Mouse (Mus musculus) heart, adult 2 months (tissue): Measurements from ENCODE around the gene Elmo1. TPM values are rescaled to one million over a fixed set of nuclear protein-coding genes. Genes with fewer than 3 reads are reported as not detected.

Experiments used
- DNase-seq, 2 experiments: peaks; one replicate each; pipeline ENCODE4 v3.0.0; 2021
- H3K27ac ChIP-seq: fragments of 200-600 bp; 2 replicates; pipeline ENCODE4 v1.8.1; 2022
- H3K27me3 ChIP-seq: fragments of 200-500 bp; 2 replicates; pipeline ENCODE4 v1.6.1; 2012; ENCODE audit warnings: mild to moderate bottlenecking, low read length, inconsistent platforms, mixed read lengths; ENCODE audit not compliant: control insufficient read depth, insufficient read depth
- H3K36me3 ChIP-seq: fragments of 200-500 bp; 2 replicates; pipeline ENCODE4 v1.6.1; 2012; ENCODE audit warnings: low read length, inconsistent platforms; ENCODE audit not compliant: control insufficient read depth, insufficient read depth
- H3K4me1 ChIP-seq: fragments of 200-500 bp; 2 replicates; pipeline ENCODE4 v1.6.1; 2011; ENCODE audit warnings: low read length; ENCODE audit not compliant: control insufficient read depth, insufficient read depth
- H3K4me3 ChIP-seq: fragments of 200-600 bp; 2 replicates; pipeline ENCODE4 v1.8.1; 2022
- H3K79me2 ChIP-seq: fragments of 200-500 bp; replicated peaks from 2 replicates; pipeline ENCODE4 v1.6.1; 2012; ENCODE audit warnings: mild to moderate bottlenecking, inconsistent platforms, low read length, moderate library complexity, mixed read lengths; ENCODE audit not compliant: control insufficient read depth, insufficient read depth
- H3K9ac ChIP-seq: fragments of 200-500 bp; 2 replicates; pipeline ENCODE4 v1.6.1; 2012; ENCODE audit warnings: low read depth, mild to moderate bottlenecking, control low read depth, inconsistent platforms, low read length, mixed read lengths
- CTCF ChIP-seq: fragments of 200-600 bp; IDR thresholded peaks from 2 replicates; pipeline ENCODE4 v1.8.1; 2022; ENCODE audit warnings: antibody characterized with exemption, mild to moderate bottlenecking, moderate library complexity
- EP300 ChIP-seq: fragments of 200-500 bp; IDR thresholded peaks from 2 replicates; pipeline ENCODE4 v1.6.1; 2011; ENCODE audit warnings: low read depth, low read length, control low read depth; ENCODE audit not compliant: insufficient read depth
- POLR2A ChIP-seq: fragments of 200-500 bp; IDR thresholded peaks from 2 replicates; pipeline ENCODE4 v1.6.1; 2011; ENCODE audit warnings: mild to moderate bottlenecking, low read depth, low read length, control low read depth; ENCODE audit not compliant: insufficient read depth
- WGBS: fragments of 180-500 bp; shearing (Covaris S2); methylation state at CpG from one replicate; pipeline ENCODE4 v1.1.7; 2018; 5-methylcytosine and 5-hydroxymethylcytosine counted together
- intact Hi-C: fragments of 180-260 bp; cut with DNase I; formaldehyde crosslinking; loops from one replicate; pipeline ENCODE4 v1.15.1; 2025
- polyA plus RNA-seq: library from polyadenylated mRNA; depleted of rRNA; stranded (reverse); fragments of >200 nt; gene quantifications from 2 replicates; pipeline ENCODE4 v1.2.3, GENCODE M21; 2012
- total RNA-seq, 2 experiments: library from RNA; stranded (reverse); gene quantifications; 2 replicates each; pipeline ENCODE4 v1.2.3; 2021

Elmo1 gene
- total and polyA plus RNA-seq, 3 experiments: 7.0 to 9.1 (median 7.1) TPM

GRCm38 (mm10) chr13:20105996-20106395 is 15.6 kb downstream of the Elmo1 start:
- DNase-seq: peak in 1 of 2 experiments; percentile 5
- no peaks in the 10 kb centered on the region; the same call in 1 of the 2 replicates for H3K36me3 ChIP-seq
- intact Hi-C loops: no loop called here
- H3K27ac ChIP-seq: no peak overlapping the region
- H3K4me3 ChIP-seq: no peak overlapping the region
- H3K27me3 ChIP-seq: no peaks in the 10 kb centered on the region
- H3K79me2 ChIP-seq: no peaks in the 10 kb centered on the region
- H3K4me1 ChIP-seq: peaks cover 8% of the 10 kb centered on the region
- TF ChIP-seq EP300: no peak
- TF ChIP-seq CTCF: no peak
- TF ChIP-seq POLR2A: no peak
- H3K9ac ChIP-seq: no peak overlapping the region
- WGBS: 79% methylated on average over 2 of the region's 2 CpGs

DNA sequence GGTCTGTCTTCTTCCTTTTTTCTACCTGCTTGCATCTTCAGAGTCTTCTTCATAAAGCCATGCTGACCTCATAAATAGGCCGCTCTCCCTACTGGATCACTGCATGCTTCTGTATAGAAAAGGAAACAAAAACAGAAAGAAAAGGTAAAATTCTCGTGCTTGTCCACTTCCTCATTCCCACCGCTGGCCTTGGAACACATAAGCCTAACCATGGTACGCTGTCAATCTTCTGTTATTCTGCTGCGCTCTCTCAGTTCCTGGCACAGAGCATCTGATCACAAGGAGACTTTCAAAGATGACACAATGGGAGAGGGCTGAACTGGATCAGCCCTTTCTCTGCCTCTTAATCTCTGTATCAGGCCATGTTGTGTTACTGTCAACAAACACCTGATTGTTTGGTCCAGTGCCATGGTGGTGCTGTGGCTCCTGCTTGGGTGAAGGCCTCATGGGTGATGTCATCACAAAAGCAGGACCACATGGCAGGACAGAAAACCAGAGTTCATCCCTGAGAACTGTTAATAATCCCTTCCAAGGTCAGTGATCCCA is 17.6 kb downstream of the Elmo1 start:
- WGBS: 71% methylated on average over 5 of the region's 5 CpGs
- Histone ChIP-seq H3K27ac (no peak overlapping the region), H3K9ac (no peak overlapping the region), H3K79me2 (no peaks in the 10 kb centered on the region), H3K4me3 (no peak overlapping the region), H3K4me1 (peaks cover 14% of the 10 kb centered on the region), H3K27me3 (no peaks in the 10 kb centered on the region), H3K36me3 (no peaks in the 10 kb centered on the region; the same call in none of the 2 replicates)
- TF ChIP-seq POLR2A (no peak), EP300 (no peak), CTCF (no peak)
- intact Hi-C loops: no loop called here
- DNase-seq: no peak

- peaks cover 14% of the 10 kb centered on the region for H3K4me1 ChIP-seq
- H3K27me3 ChIP-seq: no peaks in the 10 kb centered on the region
- peak in 1 of 2 experiments; percentile 19 for DNase-seq
- TF ChIP-seq EP300 (no peak), POLR2A (no peak), CTCF (no peak)
- no peaks in the 10 kb centered on the region for H3K79me2 ChIP-seq
- intact Hi-C loops: no loop called here
- H3K27ac ChIP-seq: no peak overlapping the region
- 47% methylated on average over 10 of the region's 10 CpGs for WGBS
- no peaks in the 10 kb centered on the region; the same call in none of the 2 replicates for H3K36me3 ChIP-seq
- no peak overlapping the region for H3K4me3 ChIP-seq
- no peak overlapping the region for H3K9ac ChIP-seq
Observed at GRCm38 (mm10) chr13:20108956-20109355, 18.6 kb downstream of the Elmo1 start.

GRCm38 (mm10) chr13:20109446-20109845 is 19.1 kb downstream of the Elmo1 start:
- no peak for TF ChIP-seq EP300
- no peak for TF ChIP-seq CTCF
- no peak for TF ChIP-seq POLR2A
- no peaks in the 10 kb centered on the region; the same call in none of the 2 replicates for H3K36me3 ChIP-seq
- WGBS: 44% methylated on average over 2 of the region's 2 CpGs
- H3K4me3 ChIP-seq: no peak overlapping the region
- peak in 1 of 2 experiments; percentile 1 for DNase-seq
- no peak overlapping the region for H3K27ac ChIP-seq
- no peak overlapping the region for H3K9ac ChIP-seq
- H3K4me1 ChIP-seq: peaks cover 15% of the 10 kb centered on the region
- intact Hi-C loops: no loop called here
- H3K27me3 ChIP-seq: no peaks in the 10 kb centered on the region
- H3K79me2 ChIP-seq: no peaks in the 10 kb centered on the region

DNA sequence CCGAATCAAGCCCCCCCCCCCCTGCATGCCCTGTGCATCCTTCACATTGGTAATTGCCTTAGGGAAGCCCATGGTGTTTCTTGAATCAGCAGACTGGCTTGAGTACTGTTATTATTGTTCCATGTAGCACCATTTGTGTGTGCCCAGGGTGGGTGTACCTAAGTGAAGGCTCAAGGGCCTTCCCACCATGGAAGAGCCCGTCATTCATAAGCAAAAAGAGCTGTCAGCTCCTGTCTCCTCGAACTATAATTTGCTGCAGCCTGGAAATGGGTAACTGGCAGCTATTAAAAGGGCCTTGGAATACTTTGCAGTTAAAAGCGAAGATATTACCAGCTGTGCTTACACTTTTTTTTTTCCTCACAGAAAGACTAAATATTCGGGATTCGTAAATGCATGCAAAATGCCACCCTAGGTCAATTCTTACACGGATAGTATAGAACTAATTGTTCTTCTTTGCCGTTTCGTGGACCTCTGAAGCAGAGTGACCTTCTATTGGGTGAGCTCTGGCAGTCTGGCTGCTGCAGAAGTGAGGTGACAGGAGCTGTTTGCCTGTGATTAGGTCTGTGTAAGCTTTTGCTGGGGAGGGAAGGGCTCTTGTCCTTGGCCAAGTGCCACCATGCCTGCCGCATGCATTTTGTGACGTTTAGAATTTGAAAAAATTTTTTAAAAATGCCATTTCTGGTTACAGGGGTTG is 19.7 kb downstream of the Elmo1 start:
- H3K79me2 ChIP-seq: no peaks in the 10 kb centered on the region
- no peaks in the 10 kb centered on the region; the same call in none of the 2 replicates for H3K36me3 ChIP-seq
- no peaks in the 10 kb centered on the region for H3K27me3 ChIP-seq
- H3K4me3 ChIP-seq: no peak overlapping the region
- H3K9ac ChIP-seq: no peak overlapping the region
- WGBS: 66% methylated on average over 11 of the region's 11 CpGs
- H3K4me1 ChIP-seq: peaks cover 18% of the 10 kb centered on the region
- TF ChIP-seq CTCF: no peak
- TF ChIP-seq POLR2A: no peak
- no peak for TF ChIP-seq EP300
- H3K27ac ChIP-seq: no peak overlapping the region
- intact Hi-C loops: no loop called here
- DNase-seq: peak in 1 of 2 experiments; percentile 10

GRCm38 (mm10) chr13:20111256-20111800 is 20.9 kb downstream of the Elmo1 start:
- intact Hi-C loops: no loop called here
- TF ChIP-seq EP300: no peak
- no peak for TF ChIP-seq CTCF
- no peak for TF ChIP-seq POLR2A
- Histone ChIP-seq H3K4me1 (peaks cover 25% of the 10 kb centered on the region), H3K9ac (no peak overlapping the region), H3K36me3 (peaks cover 2% of the 10 kb centered on the region), H3K27ac (peak overlapping the region; percentile 12; the same call in 1 of the 2 replicates), H3K79me2 (no peaks in the 10 kb centered on the region), H3K27me3 (no peaks in the 10 kb centered on the region), H3K4me3 (no peak overlapping the region)
- 38% methylated on average over 2 of the region's 2 CpGs for WGBS
- no peak for DNase-seq
